ENCODE assay signal across 9 mouse cellular contexts in the genomic region with DNA sequence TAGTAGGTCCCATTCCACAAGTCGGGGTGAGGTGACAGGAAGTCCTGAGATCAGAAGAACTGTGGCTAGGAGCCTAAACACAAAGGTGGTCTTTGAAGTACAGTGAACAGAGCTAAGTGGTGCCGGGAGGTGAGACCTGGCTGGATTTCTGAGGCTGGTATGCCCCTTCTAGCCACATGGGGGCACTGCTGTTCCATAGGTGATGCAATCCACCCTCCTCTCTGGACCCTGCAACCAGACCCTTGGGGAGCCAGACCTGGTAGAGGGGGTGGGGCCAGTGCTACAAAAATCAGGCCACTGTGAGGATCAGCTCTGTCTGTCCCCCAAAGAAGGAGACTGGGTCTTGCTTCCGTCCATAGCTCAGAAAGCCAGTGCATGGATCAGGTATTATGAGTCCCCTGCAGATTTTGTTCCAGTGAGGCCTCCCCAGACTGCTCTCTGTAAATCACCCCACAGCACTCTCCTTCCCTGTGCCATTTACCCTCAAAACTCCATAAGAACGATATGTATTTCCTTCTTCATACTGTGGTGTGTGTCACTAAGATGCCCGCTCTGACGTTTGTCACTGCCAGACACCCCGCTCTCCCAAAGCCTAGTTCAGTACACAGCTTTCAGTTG. TPM values are rescaled to one million over a fixed set of nuclear protein-coding genes. Genes with fewer than 3 reads are reported as not detected.
DNase-seq lines count a peak whose midpoint lies in the region; ATAC-seq and TF ChIP-seq lines count a peak whose summit lies in the region.
"Had no signal": no experiment of that assay in that cellular context is flagged by ENCODE, and none has a peak within 500 bp of the region (broad histone marks: within the 10 kb centered on the region; RNA-seq: fewer than 3 reads in every experiment).

No protein-coding gene starts in this region.

- H3K27ac ChIP-seq in forebrain, postnatal 0 days (ENCODE audit: low read depth, low read length) = no peak overlapping the region
- H3K27ac ChIP-seq in hindbrain, embryonic 11.5 days (ENCODE audit: low read depth, low read length) = no peak overlapping the region
- no peak overlapping the region for H3K27ac ChIP-seq in lung, embryonic 16.5 days (ENCODE audit: low read length)
- H3K27ac ChIP-seq: macrophage had no signal

- peak; percentile 84 for ATAC-seq in forebrain, postnatal 0 days
- peak; percentile 60; the same call in 1 of the 2 replicates for ATAC-seq in hindbrain, embryonic 11.5 days (ENCODE audit: low FRiP score)
- peak; percentile 71 for ATAC-seq in lung, embryonic 16.5 days (ENCODE audit: low read depth)

- 47% methylated on average over 7 of the region's 7 CpGs for WGBS in forebrain, postnatal 0 days
- WGBS in hindbrain, embryonic 11.5 days = 46% methylated on average over 7 of the region's 7 CpGs
- 42% methylated on average over 7 of the region's 7 CpGs for WGBS in lung, embryonic 16.5 days

- peak; percentile 60 for DNase-seq in MEL-GATA-1-ER (ENCODE audit: extremely low read depth, low read depth)
- DNase-seq in cerebellum, adult 8-10 months = peak; percentile 66
- DNase-seq in forebrain, postnatal 0 days = peak; percentile 87
- DNase-seq in hindbrain, embryonic 11.5 days (ENCODE audit: low spot score) = peak; percentile 86
- peak; percentile 54 for DNase-seq in layer of hippocampus, adult 9-11 months
- DNase-seq in retina, adult 2 months (ENCODE audit: low read depth, low spot score) = peak; percentile 16
- peak; percentile 83 to 85 for DNase-seq in thymus, postnatal 36 days

- no peaks in the 10 kb centered on the region for H3K36me3 ChIP-seq in forebrain, postnatal 0 days (ENCODE audit: insufficient read depth)
- no peaks in the 10 kb centered on the region for H3K36me3 ChIP-seq in hindbrain, embryonic 11.5 days (ENCODE audit: control insufficient read depth, insufficient read depth, low read length)
- no peaks in the 10 kb centered on the region for H3K36me3 ChIP-seq in lung, embryonic 16.5 days (ENCODE audit: control insufficient read depth, insufficient read depth, low read length)

- H3K4me1 ChIP-seq in forebrain, postnatal 0 days (ENCODE audit: insufficient read depth) = 0 out of 2 replicates have a peak, but pooled peaks cover 6% of the 10 kb centered on the region
- H3K4me1 ChIP-seq in hindbrain, embryonic 11.5 days (replicated peaks; ENCODE audit: control insufficient read depth, insufficient read depth, low read length) = peaks cover 2% of the 10 kb centered on the region; the same call in 1 of the 2 replicates
- H3K4me1 ChIP-seq in lung, embryonic 16.5 days (replicated peaks; ENCODE audit: control insufficient read depth, insufficient read depth, low read length) = no peaks in the 10 kb centered on the region

- no peaks in the 10 kb centered on the region for H3K9me3 ChIP-seq in forebrain, postnatal 0 days (ENCODE audit: low read length)
- H3K9me3 ChIP-seq in hindbrain, embryonic 11.5 days (ENCODE audit: control insufficient read depth, low read length) = no peaks in the 10 kb centered on the region
- H3K9me3 ChIP-seq in lung, embryonic 16.5 days (ENCODE audit: control insufficient read depth, low read length) = no peaks in the 10 kb centered on the region

- H3K4me3 ChIP-seq in forebrain, postnatal 0 days (ENCODE audit: low read depth, low read length) = no peak overlapping the region
- H3K4me3 ChIP-seq in hindbrain, embryonic 11.5 days (ENCODE audit: low read depth, low read length) = no peak overlapping the region
- H3K4me3 ChIP-seq in lung, embryonic 16.5 days (ENCODE audit: low read length) = no peak overlapping the region

- no peak overlapping the region for H3K4me2 ChIP-seq in forebrain, postnatal 0 days (ENCODE audit: low read depth)
- H3K4me2 ChIP-seq in hindbrain, embryonic 11.5 days (replicated peaks; ENCODE audit: low read depth, low read length) = no peak overlapping the region
- no peak overlapping the region for H3K4me2 ChIP-seq in lung, embryonic 16.5 days (ENCODE audit: low read depth, low read length)

- H3K27me3 ChIP-seq in forebrain, postnatal 0 days (ENCODE audit: insufficient read depth, low read length) = no peaks in the 10 kb centered on the region
- H3K27me3 ChIP-seq in hindbrain, embryonic 11.5 days (ENCODE audit: control insufficient read depth, insufficient read depth, low read length) = 0 out of 2 replicates have a peak, but pooled peaks cover 2% of the 10 kb centered on the region
- H3K27me3 ChIP-seq in lung, embryonic 16.5 days (ENCODE audit: control insufficient read depth, insufficient read depth, low read depth, low read length) = no peaks in the 10 kb centered on the region

- peak; percentile 98 for TF ChIP-seq CTCF in forebrain, postnatal 0 days (IDR thresholded peaks at IDR 0.05; ENCODE audit: low read depth)

- H3K9ac ChIP-seq in forebrain, postnatal 0 days = no peak overlapping the region
- H3K9ac ChIP-seq in hindbrain, embryonic 11.5 days (ENCODE audit: low read depth, low read length) = no peak overlapping the region
- no peak overlapping the region for H3K9ac ChIP-seq in lung, embryonic 16.5 days (ENCODE audit: low read length)

RNA-seq across cellular contexts. Expression of a gene that starts 2.8 kb away (rescaled TPM):
- total RNA-seq in forebrain, postnatal 0 days (2014; rRNA removed) = not detected in 2 replicates
- polyA plus RNA-seq in forebrain, postnatal 0 days (2015; fragmentation: Nextera tagmentation; extraction: Ambion mirVana) = 0.09 TPM in 1 of 2 replicates, not detected in the other
- 0.17 and 0.19 TPM in 2 replicates for polyA plus RNA-seq in hindbrain, embryonic 11.5 days (2014; fragmentation: Nextera tagmentation; extraction: Ambion mirVana)
- polyA plus RNA-seq in lung, embryonic 16.5 days (2015; fragmentation: Nextera tagmentation; extraction: Ambion mirVana) = not detected in 2 replicates
- polyA plus RNA-seq: macrophage had no signal

RNA-seq across cellular contexts. Expression of a gene that starts 7.9 kb away (rescaled TPM):
- 2.5 TPM in 2 replicates for total RNA-seq in forebrain, postnatal 0 days (2014; rRNA removed)
- 1.2 and 1.6 TPM in 2 replicates for polyA plus RNA-seq in forebrain, postnatal 0 days (2015; fragmentation: Nextera tagmentation; extraction: Ambion mirVana)
- 0.08 and 0.13 TPM in 2 replicates for polyA plus RNA-seq in hindbrain, embryonic 11.5 days (2014; fragmentation: Nextera tagmentation; extraction: Ambion mirVana)
- 1.2 and 1.8 TPM in 2 replicates for polyA plus RNA-seq in lung, embryonic 16.5 days (2015; fragmentation: Nextera tagmentation; extraction: Ambion mirVana)
- polyA plus RNA-seq: macrophage had no signal

RNA-seq across cellular contexts. Expression of a gene that starts 36.6 kb away (rescaled TPM):
- total RNA-seq in forebrain, postnatal 0 days (2014; rRNA removed) = 13.2 and 13.6 TPM in 2 replicates
- polyA plus RNA-seq in forebrain, postnatal 0 days (2015; fragmentation: Nextera tagmentation; extraction: Ambion mirVana) = 9.2 and 9.9 TPM in 2 replicates
- 9.6 and 10.3 TPM in 2 replicates for polyA plus RNA-seq in hindbrain, embryonic 11.5 days (2014; fragmentation: Nextera tagmentation; extraction: Ambion mirVana)
- 12.2 and 13.2 TPM in 2 replicates for polyA plus RNA-seq in lung, embryonic 16.5 days (2015; fragmentation: Nextera tagmentation; extraction: Ambion mirVana)

RNA-seq across cellular contexts. Expression of a gene that starts 53.5 kb away (rescaled TPM):
- total RNA-seq in forebrain, postnatal 0 days (2014; rRNA removed) = 101 and 105 TPM in 2 replicates
- 7.0 and 7.7 TPM in 2 replicates for polyA plus RNA-seq in forebrain, postnatal 0 days (2015; fragmentation: Nextera tagmentation; extraction: Ambion mirVana)
- 29.6 and 34.9 TPM in 2 replicates for polyA plus RNA-seq in hindbrain, embryonic 11.5 days (2014; fragmentation: Nextera tagmentation; extraction: Ambion mirVana)
- polyA plus RNA-seq in lung, embryonic 16.5 days (2015; fragmentation: Nextera tagmentation; extraction: Ambion mirVana) = 2.0 and 2.9 TPM in 2 replicates

Comparison
In these comparisons a context has a peak if more than half of its experiments do, and no peak if none do; other contexts are left out.
1. DNase-seq: peak in every context shown above with its lines; median percentile 87 in forebrain, postnatal 0 days; 86 in hindbrain, embryonic 11.5 days; 84 in thymus, postnatal 36 days; 66 in cerebellum, adult 8-10 months; 60 in MEL-GATA-1-ER; 54 in layer of hippocampus, adult 9-11 months; 16 in retina, adult 2 months.